Mouse (Mus musculus) cortical plate, adult 2 months (tissue): ENCODE data around the gene Hist2h3c2. TPM values are rescaled to one million over a fixed set of nuclear protein-coding genes. Genes with fewer than 3 reads are reported as not detected.

Experiments used
- H3K27ac ChIP-seq: fragments of 200-500 bp; 2 replicates; pipeline ENCODE4 v1.5.1; 2012; ENCODE audit warnings: low read length, control low read depth, inconsistent platforms; ENCODE audit not compliant: insufficient read depth
- H3K4me1 ChIP-seq: fragments of 200-500 bp; 2 replicates; pipeline ENCODE4 v1.6.1; 2011; ENCODE audit warnings: low read length; ENCODE audit not compliant: control insufficient read depth, insufficient read depth
- H3K4me3 ChIP-seq: fragments of 200-500 bp; 2 replicates; pipeline ENCODE4 v1.5.1; 2011; ENCODE audit warnings: mild to moderate bottlenecking, low read length, control low read depth; ENCODE audit not compliant: insufficient read depth
- CTCF ChIP-seq: fragments of 200-500 bp; IDR thresholded peaks from 2 replicates; pipeline ENCODE4 v1.5.1; 2011; ENCODE audit warnings: mild to moderate bottlenecking, control low read depth, low read length; ENCODE audit not compliant: insufficient read depth; ENCODE audit errors: extremely low read depth
- POLR2A ChIP-seq: fragments of 200-500 bp; IDR thresholded peaks from 2 replicates; pipeline ENCODE4 v1.6.1; 2011; ENCODE audit warnings: mild to moderate bottlenecking, low read length, control low read depth; ENCODE audit not compliant: insufficient read depth; ENCODE audit errors: extremely low read depth
- polyA plus RNA-seq: library from polyadenylated mRNA; depleted of rRNA; stranded (reverse); fragments of >200 nt; gene quantifications from 2 replicates; pipeline ENCODE4 v1.2.3, GENCODE M21; 2012; rRNA removed

Hist2h3c2 gene
- polyA plus RNA-seq, 1 experiment: 9.2 TPM

DNA sequence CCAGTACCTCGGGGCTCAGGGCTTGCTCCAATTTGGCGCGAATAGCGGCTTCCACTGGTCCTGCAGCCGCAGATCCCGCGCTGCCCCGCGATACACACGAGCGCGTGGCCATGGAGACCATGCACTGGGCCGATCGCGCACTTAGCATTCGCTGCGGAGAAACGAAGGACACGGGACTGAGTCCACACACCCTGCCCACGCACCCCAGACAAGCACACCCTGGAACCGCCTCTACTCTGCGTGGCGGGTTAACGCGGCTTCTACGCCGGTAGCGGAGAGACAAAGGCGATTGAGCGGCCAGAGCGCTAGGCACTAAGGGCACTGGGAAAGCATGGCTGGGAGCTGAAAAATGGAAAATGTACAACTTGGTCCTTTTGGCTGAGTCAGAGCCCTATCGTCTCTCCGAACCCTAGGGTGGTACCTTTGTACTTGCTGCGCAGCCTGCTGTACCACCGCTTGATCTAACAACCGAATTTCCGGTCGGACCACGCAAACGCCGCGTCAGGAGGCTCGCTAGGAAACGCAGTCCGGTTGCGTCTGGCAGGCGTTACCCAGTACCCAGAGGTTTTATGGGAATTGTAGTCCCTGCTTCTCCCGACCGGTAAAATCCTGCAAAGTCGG lies 41.7 kb downstream of the Hist2h3c2 start:
- H3K4me3 ChIP-seq: peak overlapping the region; percentile 52
- TF ChIP-seq CTCF: no peak
- TF ChIP-seq POLR2A: peak; percentile 97
- peak overlapping the region; percentile 92 for H3K27ac ChIP-seq
- peaks cover 3% of the 10 kb centered on the region; the same call in 1 of the 2 replicates for H3K4me1 ChIP-seq

DNA sequence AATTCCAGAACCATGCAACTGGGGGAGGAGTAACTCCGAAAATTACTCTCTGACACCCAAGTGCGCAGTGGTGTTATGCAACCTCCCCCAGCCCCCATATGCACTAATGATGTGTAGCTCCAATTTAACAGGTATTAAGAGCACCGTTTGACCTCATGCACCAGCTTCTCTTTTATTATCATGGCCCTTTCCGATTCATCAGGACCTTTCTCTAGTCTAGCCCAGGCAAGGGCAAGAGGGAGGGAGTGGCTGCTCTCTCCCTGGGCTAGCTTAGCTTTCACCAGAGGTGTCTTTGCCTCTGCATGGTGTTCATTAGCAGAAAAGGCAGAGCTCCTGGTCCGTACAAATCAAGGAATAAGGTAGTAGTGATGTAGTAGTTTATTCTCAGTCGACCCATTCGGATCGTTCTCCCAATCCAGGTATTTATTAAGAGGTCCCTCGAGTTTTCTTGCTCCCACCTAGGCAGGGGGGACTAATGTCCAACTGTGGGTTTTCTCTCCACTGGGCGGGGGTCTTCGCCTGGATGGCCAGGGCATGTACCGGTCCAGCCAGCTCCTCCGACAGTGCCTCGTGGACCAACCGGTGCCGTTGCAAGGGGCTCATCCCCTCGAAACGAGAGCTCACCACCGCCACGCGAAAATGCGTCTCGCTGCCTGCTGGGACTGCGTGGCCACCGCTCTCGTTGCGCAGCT lies 42.3 kb downstream of the Hist2h3c2 start:
- TF ChIP-seq POLR2A: no peak
- TF ChIP-seq CTCF: no peak
- H3K27ac ChIP-seq: peak overlapping the region; percentile 92
- peaks cover 3% of the 10 kb centered on the region; the same call in 1 of the 2 replicates for H3K4me1 ChIP-seq
- peak overlapping the region; percentile 52 for H3K4me3 ChIP-seq

DNA sequence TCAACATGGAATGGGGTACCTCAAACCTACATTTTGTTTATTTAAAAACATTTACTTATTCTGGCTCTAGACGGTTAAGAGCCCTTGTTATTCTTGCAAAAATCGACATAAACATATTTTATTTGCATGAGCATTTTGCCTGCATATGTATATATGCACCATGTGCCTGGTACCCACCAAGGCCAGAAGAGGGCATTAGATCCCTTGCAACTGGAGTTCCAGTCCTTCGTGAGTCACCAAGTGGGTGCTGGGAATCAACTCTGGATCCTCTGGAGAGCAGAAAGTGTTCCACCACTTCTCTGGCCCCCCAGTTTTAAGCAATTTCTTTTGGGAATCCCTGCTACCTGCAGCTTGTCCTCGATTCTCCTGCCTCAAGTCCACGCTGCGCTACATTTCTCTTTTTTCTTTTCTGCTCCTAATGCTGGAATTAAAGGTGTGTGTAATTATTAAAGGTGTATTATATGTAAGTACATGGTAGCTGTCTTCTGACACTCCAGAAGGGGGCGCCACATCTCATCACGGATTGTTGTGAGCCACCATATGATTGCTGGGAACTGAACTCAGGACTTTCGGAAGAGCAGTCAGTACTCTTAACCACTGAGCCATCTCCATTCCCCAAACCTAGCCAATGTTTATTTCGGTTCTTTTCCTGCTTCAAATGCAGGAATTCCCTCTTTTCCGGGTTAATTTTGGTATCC lies 43.2 kb downstream of the Hist2h3c2 start:
- TF ChIP-seq CTCF (0 out of 2 replicates have a peak, but pooled peaks have one; percentile 18), POLR2A (no peak)
- Histone ChIP-seq H3K4me3 (no peak overlapping the region), H3K27ac (no peak overlapping the region), H3K4me1 (peaks cover 3% of the 10 kb centered on the region; the same call in 1 of the 2 replicates)

DNA sequence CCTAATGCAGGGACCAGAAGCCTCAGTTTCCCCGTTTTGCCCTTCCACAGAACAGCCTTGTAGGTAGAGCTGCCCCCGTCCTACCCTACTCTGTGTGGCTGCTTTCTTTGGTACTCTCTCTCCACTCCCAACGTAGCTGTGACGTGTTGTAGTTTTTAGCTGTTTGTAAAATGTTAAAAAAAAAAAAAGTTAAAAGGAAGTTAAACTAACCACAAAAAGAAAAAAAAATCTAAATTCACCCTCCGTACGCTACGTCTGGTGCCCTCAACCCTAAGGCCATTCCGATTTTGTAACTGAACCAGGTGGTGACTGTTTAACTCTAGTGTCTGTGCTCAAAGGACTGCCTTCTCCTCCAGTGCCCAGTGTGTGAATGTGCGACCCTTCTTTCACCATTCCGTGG lies 44.0 kb downstream of the Hist2h3c2 start:
- Histone ChIP-seq H3K4me1 (peaks cover 3% of the 10 kb centered on the region; the same call in 1 of the 2 replicates), H3K27ac (no peak overlapping the region), H3K4me3 (no peak overlapping the region)
- TF ChIP-seq POLR2A: no peak
- no peak for TF ChIP-seq CTCF

DNA sequence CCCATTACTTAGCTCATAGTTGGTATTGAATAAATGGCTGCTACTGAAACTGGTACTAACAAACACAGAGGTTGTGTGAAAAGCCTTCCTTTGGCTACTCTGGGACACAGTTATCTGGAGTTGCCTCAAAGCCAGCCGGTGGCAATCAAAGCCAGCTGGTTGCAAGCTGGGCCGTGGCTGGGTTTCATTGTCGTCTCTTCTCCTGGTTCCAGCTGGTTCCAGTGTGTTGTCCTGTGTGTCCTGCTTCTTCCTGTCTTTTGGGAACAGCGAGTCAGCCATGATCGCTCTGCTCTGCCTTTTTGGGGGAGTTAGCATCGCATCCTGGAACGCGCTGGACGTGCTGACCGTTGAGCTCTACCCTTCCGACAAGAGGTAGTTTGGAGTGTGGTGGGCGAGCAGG lies 46.0 kb downstream of the Hist2h3c2 start:
- H3K4me3 ChIP-seq: no peak overlapping the region
- H3K4me1 ChIP-seq: peaks cover 3% of the 10 kb centered on the region; the same call in 1 of the 2 replicates
- TF ChIP-seq CTCF (no peak), POLR2A (no peak)
- no peak overlapping the region for H3K27ac ChIP-seq

Other genes with a start within 250 kb of the Hist2h3c2 start
- gene Plekho1, start 243.1 kb downstream of the Hist2h3c2 start, polyA plus RNA-seq: 133 and 134 TPM in 2 replicates
- gene Vps45, start 180.7 kb downstream of the Hist2h3c2 start, polyA plus RNA-seq: 29.9 and 32.1 TPM in 2 replicates
- gene Otud7b, start 134.6 kb downstream of the Hist2h3c2 start, polyA plus RNA-seq: 17.3 and 19.9 TPM in 2 replicates
- gene Mtmr11, start 77.1 kb downstream of the Hist2h3c2 start, polyA plus RNA-seq: 13.4 and 14.0 TPM in 2 replicates
- 46.0 and 51.1 TPM in 2 replicates for gene Sf3b4, start 66.8 kb downstream of the Hist2h3c2 start, polyA plus RNA-seq
- 279 and 292 TPM in 2 replicates for gene Sv2a, start 58.0 kb downstream of the Hist2h3c2 start, polyA plus RNA-seq
- gene Bola1, start 19.4 kb downstream of the Hist2h3c2 start, polyA plus RNA-seq: 29.4 and 29.9 TPM in 2 replicates
- gene Hist2h2ab, start 19.3 kb downstream of the Hist2h3c2 start, polyA plus RNA-seq: 1.3 and 2.7 TPM in 2 replicates
- gene Hist2h2ac, start 18.2 kb downstream of the Hist2h3c2 start, polyA plus RNA-seq: 1.9 and 4.6 TPM in 2 replicates
- gene Hist2h2be, start 18.0 kb downstream of the Hist2h3c2 start, polyA plus RNA-seq: 7.7 TPM in 2 replicates
- 5.5 and 18.0 TPM in 2 replicates for gene Hist2h2aa2, start 1.1 kb upstream of the Hist2h3c2 start, polyA plus RNA-seq
- gene Hist2h2aa1, start 6.4 kb upstream of the Hist2h3c2 start, polyA plus RNA-seq: 137 and 156 TPM in 2 replicates
- gene Hist2h3c1, start 7.6 kb upstream of the Hist2h3c2 start, polyA plus RNA-seq: not detected in 2 replicates
- 3.1 and 3.6 TPM in 2 replicates for gene Hist2h4, start 24.2 kb upstream of the Hist2h3c2 start, polyA plus RNA-seq
- gene Hist2h3b, start 29.5 kb upstream of the Hist2h3c2 start, polyA plus RNA-seq: 3.3 and 9.5 TPM in 2 replicates
- 3.7 and 6.7 TPM in 2 replicates for gene Hist2h2bb, start 30.6 kb upstream of the Hist2h3c2 start, polyA plus RNA-seq
- 3.6 and 5.1 TPM in 2 replicates for gene Fcgr1, start 54.8 kb upstream of the Hist2h3c2 start, polyA plus RNA-seq
- gene BC107364, start 213.2 kb upstream of the Hist2h3c2 start, polyA plus RNA-seq: not detected in 2 replicates